Mouse (Mus musculus) bone marrow, adult 2 months (tissue): ENCODE data around the gene Gps2. TPM values are rescaled to one million over a fixed set of nuclear protein-coding genes. Genes with fewer than 3 reads are reported as not detected.
A peak's percentile ranks its signal among the peaks of the same experiment; 100 is the strongest.

Experiments
- H3K27ac ChIP-seq: fragments of 200-500 bp; 2 replicates; pipeline ENCODE4 v1.5.1; 2012; ENCODE audit warnings: low read depth, mild to moderate bottlenecking, control low read depth, inconsistent platforms, low read length; ENCODE audit not compliant: control insufficient read depth, poor library complexity, insufficient read depth
- H3K4me1 ChIP-seq: fragments of 200-500 bp; 2 replicates; pipeline ENCODE4 v1.6.1; 2011; ENCODE audit warnings: low read length; ENCODE audit not compliant: control insufficient read depth, insufficient read depth
- H3K4me3 ChIP-seq: fragments of 200-500 bp; replicated peaks from 2 replicates; pipeline ENCODE3; 2011; ENCODE audit warnings: mild to moderate bottlenecking, low read depth, low read length, control low read depth; ENCODE audit not compliant: control insufficient read depth
- CTCF ChIP-seq: fragments of 200-500 bp; IDR thresholded peaks from 2 replicates; pipeline ENCODE4 v1.5.1; 2011; ENCODE audit warnings: low read length, control low read depth; ENCODE audit not compliant: control insufficient read depth, insufficient read depth
- POLR2A ChIP-seq: fragments of 200-500 bp; IDR thresholded peaks from 2 replicates; pipeline ENCODE4 v1.6.1; 2011; ENCODE audit warnings: low read depth, mild to moderate bottlenecking, control low read depth, low read length, borderline replicate concordance; ENCODE audit not compliant: control insufficient read depth
- WGBS: fragments of 180-500 bp; shearing (Covaris S2); methylation state at CpG from one replicate; pipeline ENCODE4 v1.1.7; 2018; 5-methylcytosine and 5-hydroxymethylcytosine counted together
- polyA plus RNA-seq: library from polyadenylated mRNA; stranded (reverse); fragments of >200 nt; gene quantifications from 2 replicates; pipeline ENCODE4 v1.2.4, GENCODE M21; 2011; ENCODE audit warnings: low replicate concordance; ENCODE audit not compliant: missing spikeins, insufficient read depth, insufficient read length

Gene Gps2
- polyA plus RNA-seq, 1 experiment = 203 TPM

DNA sequence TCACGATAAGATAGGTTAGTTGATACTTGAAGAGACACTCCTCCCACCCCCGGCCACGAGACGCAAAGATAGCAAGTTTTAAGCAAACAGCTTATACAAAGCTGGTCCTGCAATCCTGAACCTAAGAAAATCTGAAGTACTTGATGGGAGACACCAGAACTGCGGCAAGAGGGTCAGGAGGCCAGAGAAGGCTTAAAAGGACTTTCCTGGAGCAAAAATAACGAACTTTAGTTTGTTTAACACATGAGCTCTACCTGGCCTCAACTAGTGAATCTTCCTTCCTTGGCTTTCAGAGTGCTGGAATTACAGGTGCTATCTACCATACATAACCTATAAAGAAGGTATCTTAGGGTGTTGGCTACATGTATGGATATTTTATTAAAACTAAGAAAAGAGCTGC lies 21.0 kb downstream of the Gps2 start:
- TF ChIP-seq CTCF = no peak
- TF ChIP-seq POLR2A = no peak
- H3K27ac ChIP-seq = no peak overlapping the region
- no peak overlapping the region for H3K4me3 ChIP-seq
- WGBS = 15% methylated on average over 6 of the region's 6 CpGs
- H3K4me1 ChIP-seq = peaks cover 4% of the 10 kb centered on the region

DNA sequence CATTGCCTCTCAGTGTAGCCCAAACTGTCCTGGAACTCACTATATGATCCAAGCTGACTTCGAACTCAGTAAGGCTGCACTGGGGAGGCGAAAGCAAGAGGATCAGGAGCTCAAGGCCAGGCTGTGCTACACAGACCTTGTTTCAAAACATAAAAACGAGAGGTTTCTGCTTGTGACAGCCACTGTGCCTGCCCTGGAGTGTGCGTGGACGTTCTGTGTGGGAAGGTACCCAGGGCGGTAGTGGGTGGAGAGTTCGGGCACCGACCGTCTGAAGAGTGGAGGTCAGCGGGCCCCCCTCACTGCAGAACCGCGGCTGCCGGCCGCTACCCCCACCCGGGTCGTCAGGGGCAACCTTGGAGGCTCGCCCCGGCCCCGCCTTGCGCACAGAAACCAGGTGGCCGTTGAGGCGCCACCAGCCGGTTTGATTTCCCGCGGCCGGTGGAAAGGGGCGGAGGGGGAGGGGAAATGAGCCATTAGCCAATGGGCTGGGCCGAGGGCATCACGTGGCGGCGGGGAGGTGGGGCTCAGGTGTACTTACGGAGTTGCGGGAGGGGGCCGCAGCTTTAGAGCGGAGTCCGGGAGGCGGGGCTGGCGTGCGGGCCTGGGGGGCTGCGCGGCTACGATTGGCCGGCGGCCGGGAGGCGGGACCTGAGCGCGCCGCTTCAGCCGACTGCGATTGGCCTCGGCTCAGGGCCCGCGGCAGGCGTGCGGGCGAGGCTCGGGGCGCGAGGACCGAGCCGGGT lies 21.6 kb downstream of the Gps2 start, which contains the start of gene Ybx2:
TSS of gene Ybx2 (plus strand) at position 660 of the 743 bp plus-strand sequence.
- Histone ChIP-seq H3K4me3 (peak within 1 kb of the TSS; percentile 46), H3K4me1 (peaks cover 4% of the 10 kb centered on the region), H3K27ac (no peak within 1 kb of the TSS; the same call in 1 of the 2 replicates)
- 2% methylated on average over 60 of the region's 62 CpGs for WGBS
- TF ChIP-seq CTCF (no peak), POLR2A (no peak)

DNA sequence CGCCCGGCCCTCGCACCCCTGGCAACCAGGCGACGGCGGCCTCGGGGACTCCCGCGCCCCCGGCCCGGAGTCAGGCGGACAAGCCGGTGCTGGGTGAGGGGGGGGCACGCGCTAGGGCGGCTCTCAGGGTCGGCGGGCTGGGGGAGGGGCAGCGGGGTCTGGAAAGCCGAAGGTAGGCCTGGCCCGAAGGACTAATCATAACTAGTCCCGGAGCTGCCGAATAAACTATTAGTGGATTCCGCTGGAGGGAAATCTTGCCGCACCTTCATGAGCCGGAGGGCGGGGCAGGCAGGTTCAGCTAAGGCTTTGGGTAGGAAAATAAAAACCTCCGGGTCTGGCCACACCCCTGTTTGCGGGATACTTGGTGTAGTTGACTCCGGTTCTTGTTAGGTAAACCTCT lies 22.5 kb downstream of the Gps2 start:
- 3% methylated on average over 30 of the region's 30 CpGs for WGBS
- TF ChIP-seq CTCF (no peak), POLR2A (no peak)

DNA sequence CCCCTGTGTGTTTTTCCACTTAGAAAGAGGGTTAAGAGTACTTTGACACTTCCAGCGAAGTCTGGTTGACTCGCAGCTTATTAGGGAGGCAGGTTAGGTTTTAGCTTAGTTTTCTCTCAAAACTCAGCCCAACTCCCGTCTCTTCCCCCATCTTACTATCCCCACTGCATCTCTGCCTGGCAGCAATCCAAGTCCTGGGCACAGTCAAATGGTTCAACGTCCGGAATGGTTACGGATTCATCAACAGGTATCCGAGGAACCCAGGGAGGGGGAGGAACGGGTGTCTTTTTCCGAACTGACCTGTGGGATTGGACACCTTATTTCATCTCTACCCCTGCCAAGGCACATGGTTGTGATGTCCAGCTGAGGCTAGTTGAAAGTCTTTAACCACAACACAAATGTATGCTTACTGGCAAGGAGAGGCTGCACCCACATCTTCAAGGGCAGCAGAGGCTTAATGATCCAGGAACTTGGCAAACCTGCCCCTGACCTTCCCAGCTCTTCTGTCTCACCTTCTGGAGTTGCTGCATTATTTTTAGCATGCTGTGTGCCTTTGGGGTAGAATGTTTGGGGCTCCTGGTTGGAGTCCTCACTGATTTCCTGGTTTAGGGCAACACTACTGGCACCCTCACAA lies 23.1 kb downstream of the Gps2 start:
- H3K27ac ChIP-seq = no peak overlapping the region
- H3K4me1 ChIP-seq = peaks cover 4% of the 10 kb centered on the region
- no peak overlapping the region for H3K4me3 ChIP-seq
- 53% methylated on average over 9 of the region's 9 CpGs for WGBS
- no peak for TF ChIP-seq POLR2A
- no peak for TF ChIP-seq CTCF

More for the DNA sequence above, 22.5 kb downstream of the Gps2 start:
- peaks cover 4% of the 10 kb centered on the region for H3K4me1 ChIP-seq
- H3K27ac ChIP-seq = no peak overlapping the region
- no peak overlapping the region for H3K4me3 ChIP-seq

DNA sequence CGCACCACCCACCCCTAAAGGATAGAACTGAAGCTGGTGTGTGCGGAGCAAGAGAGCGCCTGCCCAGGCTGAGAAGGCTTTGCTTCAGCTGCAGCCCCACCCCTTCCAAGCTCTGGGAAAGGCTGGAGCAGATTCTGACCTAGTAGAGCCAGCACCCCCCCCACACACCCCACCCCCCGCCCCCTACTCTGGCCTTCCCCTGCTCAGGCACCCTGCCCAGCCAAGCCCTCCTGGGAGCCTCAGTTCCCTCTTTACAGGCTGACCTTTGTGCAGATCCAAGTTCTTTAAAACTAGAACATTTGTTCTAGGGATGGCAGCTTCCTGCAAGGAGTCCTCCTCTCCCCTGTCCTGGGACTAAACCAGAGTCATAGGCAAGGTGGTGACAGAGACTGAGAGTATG lies 23.7 kb downstream of the Gps2 start:
- Histone ChIP-seq H3K27ac (no peak overlapping the region), H3K4me1 (peaks cover 2% of the 10 kb centered on the region; the same call in 1 of the 2 replicates), H3K4me3 (no peak overlapping the region)
- TF ChIP-seq CTCF (no peak), POLR2A (no peak)
- WGBS = 59% methylated on average over 4 of the region's 4 CpGs

DNA sequence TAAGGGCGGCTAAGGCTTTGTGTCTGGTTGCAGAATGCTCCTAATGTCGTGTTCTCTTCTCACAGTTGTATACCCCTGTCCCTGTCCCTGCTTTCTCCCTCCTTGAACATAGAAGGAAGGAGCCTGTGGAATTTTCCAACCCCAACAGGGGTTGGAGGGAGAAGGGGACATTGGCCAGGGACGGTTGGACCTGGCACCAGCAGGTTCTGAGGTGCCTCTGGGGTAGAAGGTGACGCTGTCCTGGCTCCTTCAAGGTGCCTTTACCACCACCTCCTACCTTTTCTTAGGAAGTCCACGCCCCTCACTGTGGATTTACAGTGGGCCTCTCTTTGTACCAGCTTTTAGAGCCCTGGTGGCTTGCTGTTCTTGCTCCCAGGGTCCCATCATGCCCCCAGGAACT lies 24.1 kb downstream of the Gps2 start:
- TF ChIP-seq CTCF (no peak), POLR2A (no peak)
- WGBS = 84% methylated on average over 5 of the region's 5 CpGs
- Histone ChIP-seq H3K27ac (no peak overlapping the region), H3K4me3 (no peak overlapping the region), H3K4me1 (no peaks in the 10 kb centered on the region; the same call in 1 of the 2 replicates)

DNA sequence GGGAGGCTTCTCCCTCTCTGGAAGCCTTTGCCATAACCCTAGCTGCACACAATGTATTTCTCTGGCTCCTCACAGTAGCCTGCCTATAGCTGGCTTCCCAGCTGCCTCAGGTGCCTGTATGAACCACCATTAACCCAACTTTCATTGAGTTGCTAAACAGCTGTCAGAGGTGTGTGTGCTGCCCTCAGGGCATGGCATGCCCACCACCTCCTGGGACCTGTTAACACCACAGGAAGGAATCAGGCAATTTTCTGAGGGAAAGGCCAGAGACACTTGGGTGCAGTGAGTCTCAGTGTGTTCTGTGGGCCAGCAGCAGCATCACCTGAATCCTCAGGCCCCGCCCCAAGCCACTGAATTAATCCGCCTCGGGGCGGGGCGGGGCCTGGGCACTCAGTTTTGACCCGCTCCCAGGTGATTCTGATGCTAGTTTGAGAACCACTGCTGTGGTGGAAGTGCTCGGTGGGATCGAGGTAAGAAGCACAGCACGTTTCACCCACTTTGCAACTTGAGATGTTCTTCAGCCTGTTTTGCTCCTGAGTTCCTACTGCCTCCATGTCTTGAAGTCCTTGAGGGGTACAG lies 24.8 kb downstream of the Gps2 start:
- 76% methylated on average over 9 of the region's 9 CpGs for WGBS
- no peaks in the 10 kb centered on the region; the same call in 1 of the 2 replicates for H3K4me1 ChIP-seq
- no peak overlapping the region for H3K27ac ChIP-seq
- H3K4me3 ChIP-seq = no peak overlapping the region
- TF ChIP-seq POLR2A (no peak), CTCF (no peak)

DNA sequence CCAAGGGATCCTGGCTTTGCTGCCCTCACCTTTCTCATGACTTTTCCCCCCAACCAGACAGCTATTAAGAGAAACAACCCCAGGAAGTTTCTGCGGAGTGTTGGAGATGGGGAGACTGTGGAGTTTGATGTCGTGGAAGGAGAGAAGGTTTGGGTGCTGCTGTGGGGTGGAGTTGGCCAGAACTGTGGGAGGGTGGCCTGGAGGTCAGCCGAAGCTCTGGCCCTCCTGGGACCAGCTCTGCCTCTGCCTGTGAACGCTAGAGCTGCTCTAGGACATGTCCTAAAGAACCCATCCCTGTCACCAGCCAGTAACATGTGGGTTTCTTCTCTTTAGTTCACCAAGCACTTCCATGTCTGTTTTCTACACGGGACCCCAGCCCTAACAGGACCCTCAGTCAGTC lies 25.5 kb downstream of the Gps2 start:
- WGBS = 77% methylated on average over 5 of the region's 5 CpGs
- TF ChIP-seq POLR2A = no peak
- no peak for TF ChIP-seq CTCF
- no peak overlapping the region for H3K4me3 ChIP-seq
- H3K4me1 ChIP-seq = no peaks in the 10 kb centered on the region; the same call in 1 of the 2 replicates
- H3K27ac ChIP-seq = no peak overlapping the region

DNA sequence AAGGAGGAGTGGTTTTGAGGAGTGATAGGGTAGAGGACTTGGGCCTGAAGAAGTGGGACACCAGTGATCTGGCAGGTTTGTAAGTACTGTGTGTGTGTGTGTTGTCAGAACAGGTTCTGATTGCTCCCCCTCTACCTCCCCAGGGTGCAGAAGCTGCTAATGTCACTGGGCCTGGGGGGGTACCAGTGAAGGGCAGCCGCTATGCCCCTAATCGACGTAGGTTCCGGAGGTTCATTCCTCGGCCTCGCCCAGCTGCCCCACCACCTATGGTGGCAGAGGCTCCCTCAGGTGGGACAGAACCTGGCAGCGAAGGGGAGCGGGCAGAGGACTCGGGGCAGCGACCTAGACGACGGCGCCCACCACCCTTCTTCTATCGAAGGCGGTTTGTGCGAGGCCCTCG lies 26.0 kb downstream of the Gps2 start:
- Histone ChIP-seq H3K4me3 (no peak overlapping the region), H3K4me1 (no peaks in the 10 kb centered on the region), H3K27ac (no peak overlapping the region)
- no peak for TF ChIP-seq CTCF
- TF ChIP-seq POLR2A = no peak
- WGBS = 92% methylated on average over 17 of the region's 17 CpGs
